Mouse (Mus musculus): ENCODE data around the gene Irf9.

- TF ChIP-seq EP300 (optimal IDR thresholded peaks at IDR 0.05): no peak
- TF ChIP-seq CTCF (IDR thresholded peaks at IDR 0.05; ENCODE audit: low read depth): no peak
Measured at GRCm38 (mm10) chr14:55656935-55657334, 53.6 kb downstream of the Irf9 start.

All from stomach, postnatal 0 days (tissue).